Mouse (Mus musculus): ENCODE measurements around the gene Aff1.

GRCm38 (mm10) chr5:103752665-103753510 is 60.7 kb downstream of the Aff1 start:
- TF ChIP-seq TAL1 (IDR thresholded peaks at IDR 0.05; ENCODE audit: low read length) = no peak
- peak; percentile 37; the same call in 1 of the 2 replicates for TF ChIP-seq GATA1 (IDR thresholded peaks at IDR 0.05; ENCODE audit: low read length)
